Mouse (Mus musculus) hindbrain, embryonic 12.5 days (tissue): ENCODE results near the gene Selplg. TPM values are rescaled to one million over a fixed set of nuclear protein-coding genes. Genes with fewer than 3 reads are reported as not detected.

Experiments
- ATAC-seq: fragments of 200-750 bp; cut with Nextera tagmentation; 2 replicates; pipeline ENCODE4 v1.8.0; 2017; ENCODE audit warnings: moderate TSS enrichment; ENCODE audit not compliant: low FRiP score
- H3K27ac ChIP-seq: fragments of 300-500 bp; sonication (generic); 2 replicates; pipeline ENCODE4 v1.5.1; 2016; ENCODE audit warnings: mild to moderate bottlenecking
- H3K27me3 ChIP-seq: fragments of 300-500 bp; sonication (generic); 2 replicates; pipeline ENCODE4 v1.6.1; 2016; ENCODE audit warnings: mild to moderate bottlenecking
- H3K36me3 ChIP-seq: fragments of 300-500 bp; sonication (generic); 2 replicates; pipeline ENCODE4 v1.6.1; 2016; ENCODE audit warnings: mild to moderate bottlenecking
- H3K4me1 ChIP-seq: fragments of 300-500 bp; sonication (generic); 2 replicates; pipeline ENCODE4 v1.6.1; 2016
- H3K4me2 ChIP-seq: fragments of 300-500 bp; sonication (generic); replicated peaks from 2 replicates; pipeline ENCODE4 v1.6.1; 2016; ENCODE audit warnings: mild to moderate bottlenecking
- H3K4me3 ChIP-seq: fragments of 300-500 bp; sonication (generic); 2 replicates; pipeline ENCODE4 v1.5.1; 2016; ENCODE audit warnings: mild to moderate bottlenecking
- H3K9ac ChIP-seq: fragments of 300-500 bp; sonication (generic); 2 replicates; pipeline ENCODE4 v1.6.1; 2016; ENCODE audit warnings: mild to moderate bottlenecking, moderate library complexity
- H3K9me3 ChIP-seq: fragments of 300-500 bp; sonication (generic); replicated peaks from 2 replicates; pipeline ENCODE4 v1.6.1; 2016; ENCODE audit warnings: mild to moderate bottlenecking
- whole genome bisulfite sequencing: fragments of 180-500 bp; shearing (Covaris S2); methylation state at CpG from one replicate; pipeline ENCODE4 v1.1.7; 2016; 5-methylcytosine and 5-hydroxymethylcytosine counted together
- polyA plus RNA-seq: library from polyadenylated mRNA; unstranded; fragments of >200 nt; fragmentation: Nextera tagmentation; extraction: Ambion mirVana; gene quantifications from 2 replicates; pipeline ENCODE4 v1.2.1, GENCODE M21; 2016

Selplg gene
- polyA plus RNA-seq, 1 experiment from 2014 or later = 1.3 TPM

DNA sequence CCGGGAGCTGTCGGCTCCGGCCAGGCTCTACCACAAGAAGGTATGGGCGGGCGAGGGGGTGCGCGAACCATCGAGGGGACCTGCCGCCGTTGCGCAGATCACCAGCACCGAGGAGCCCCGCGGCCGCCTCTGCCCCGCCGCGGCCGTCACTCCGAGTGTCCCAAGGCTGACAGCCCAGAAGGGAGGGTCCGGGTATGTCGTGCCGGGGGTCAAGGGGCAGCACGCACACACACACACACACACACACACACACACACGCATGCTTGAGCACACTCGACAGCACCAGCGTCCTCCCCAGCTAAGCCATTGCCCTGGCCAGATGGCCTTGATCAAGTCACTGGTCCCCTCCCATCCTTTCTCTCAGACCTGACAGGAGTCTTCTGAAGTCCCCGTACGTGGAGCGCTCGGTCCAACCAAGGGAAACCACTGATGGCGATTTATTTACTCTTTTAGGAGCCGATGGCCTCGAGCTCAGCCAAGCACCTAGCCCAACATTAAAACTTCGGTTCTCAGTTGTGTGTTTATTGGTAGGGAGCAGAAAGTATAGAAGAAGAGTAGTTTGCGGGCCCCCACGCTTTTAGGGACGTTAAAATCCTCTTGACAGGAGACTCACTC is 59.4 kb downstream of the Selplg start:
- Histone ChIP-seq H3K9me3 (no peaks in the 10 kb centered on the region), H3K9ac (peak overlapping the region; percentile 79), H3K4me3 (peak overlapping the region; percentile 93), H3K27me3 (no peaks in the 10 kb centered on the region), H3K27ac (peak overlapping the region; percentile 44), H3K36me3 (peaks cover 50% of the 10 kb centered on the region), H3K4me1 (peaks cover 28% of the 10 kb centered on the region), H3K4me2 (peak overlapping the region; percentile 95)
- WGBS = 3% methylated on average over 34 of the region's 38 CpGs
- peak; percentile 59 for ATAC-seq

DNA sequence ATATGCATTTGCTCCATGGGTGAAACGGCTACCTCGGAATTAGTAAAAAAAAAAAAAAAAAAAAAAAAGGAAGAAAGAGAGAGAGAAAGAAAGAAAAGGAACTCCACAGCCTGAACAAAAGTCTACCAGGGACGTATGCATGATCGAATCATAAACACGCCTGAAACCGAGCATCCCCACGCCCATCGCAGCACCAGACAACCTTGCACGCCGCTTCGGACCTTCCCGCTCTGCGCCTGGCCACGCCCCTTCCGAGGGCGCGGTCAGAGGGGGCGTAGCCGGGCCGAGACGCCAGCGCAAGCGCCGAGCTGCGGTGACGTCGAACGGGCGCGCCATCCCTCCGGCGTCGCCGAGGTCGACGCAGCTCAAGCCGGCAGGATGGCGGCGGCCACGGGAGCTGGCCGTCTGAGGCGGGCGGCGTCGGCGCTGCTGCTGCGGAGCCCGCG is 60.0 kb downstream of the Selplg start, which contains the start of the genes Sart3 and Iscu:
Gene Sart3, minus strand, starts transcription at position 61 of the 446 bp plus-strand sequence.
Gene Iscu, plus strand, starts transcription at position 299 of the 446 bp plus-strand sequence.
- peak within 1 kb of the TSS; percentile 98 for H3K27ac ChIP-seq
- peak; percentile 85 for ATAC-seq
- H3K36me3 ChIP-seq = peaks cover 51% of the 10 kb centered on the region
- no peaks in the 10 kb centered on the region for H3K9me3 ChIP-seq
- no peaks in the 10 kb centered on the region for H3K27me3 ChIP-seq
- peak within 1 kb of the TSS; percentile 93 for H3K4me3 ChIP-seq
- peak within 1 kb of the TSS; percentile 95 for H3K9ac ChIP-seq
- WGBS = 0% methylated on average over 49 of the region's 49 CpGs
- H3K4me1 ChIP-seq = peaks cover 28% of the 10 kb centered on the region
- H3K4me2 ChIP-seq = peak within 1 kb of the TSS; percentile 95

DNA sequence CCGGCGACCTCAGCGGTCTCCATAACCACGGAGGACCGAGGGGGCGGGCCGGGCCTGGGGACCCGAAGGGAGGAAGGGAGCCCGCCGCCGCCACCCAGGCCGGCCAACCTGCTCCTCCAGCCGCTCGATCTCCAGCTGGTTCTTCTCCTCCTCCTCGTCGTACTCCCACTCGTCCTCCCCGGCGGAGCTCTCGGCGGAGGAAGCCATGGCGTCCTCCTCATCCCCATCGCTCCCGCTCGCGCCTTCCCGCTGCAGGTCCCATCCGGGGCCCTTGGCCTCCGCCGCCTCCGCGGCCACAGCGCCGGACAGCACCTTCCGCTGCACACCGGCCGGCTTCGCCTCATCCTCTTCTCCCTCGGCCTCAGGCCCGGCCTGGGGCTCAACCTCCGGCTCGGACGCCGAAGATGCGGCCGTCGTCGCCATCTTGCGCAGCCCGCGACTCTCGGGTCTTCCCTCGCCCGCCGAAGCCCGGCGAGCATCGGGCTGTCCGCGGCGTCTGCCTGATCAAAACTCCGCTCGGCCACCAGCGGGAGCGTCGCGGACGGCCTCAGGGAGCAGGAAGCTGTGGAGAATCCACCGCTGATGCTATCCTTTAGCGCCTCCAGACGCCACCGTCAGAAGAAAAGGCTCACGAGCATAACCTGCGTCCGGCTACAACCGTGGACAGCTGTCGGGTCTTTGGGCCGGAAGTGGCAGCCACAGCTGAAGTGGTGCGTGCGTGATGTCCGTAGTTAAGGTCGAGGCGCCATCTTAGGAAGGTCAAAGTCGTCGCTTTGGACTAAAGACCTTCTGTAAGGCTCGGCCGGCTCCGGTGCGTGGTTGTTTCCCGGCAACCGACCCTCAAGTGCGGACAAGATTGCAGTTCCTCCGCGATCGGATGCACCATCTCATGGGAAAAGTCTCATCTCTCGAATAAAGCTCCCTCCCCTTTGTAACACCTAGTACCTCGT is 61.0 kb downstream of the Selplg start:
- Histone ChIP-seq H3K9ac (peak overlapping the region; percentile 95), H3K4me2 (peak overlapping the region; percentile 95), H3K4me1 (peaks cover 28% of the 10 kb centered on the region), H3K4me3 (peak overlapping the region; percentile 93), H3K27ac (peak overlapping the region; percentile 98), H3K36me3 (peaks cover 53% of the 10 kb centered on the region), H3K9me3 (no peaks in the 10 kb centered on the region), H3K27me3 (no peaks in the 10 kb centered on the region)
- WGBS = under 1% methylated on average over 88 of the region's 97 CpGs
- peak; percentile 78 for ATAC-seq

DNA sequence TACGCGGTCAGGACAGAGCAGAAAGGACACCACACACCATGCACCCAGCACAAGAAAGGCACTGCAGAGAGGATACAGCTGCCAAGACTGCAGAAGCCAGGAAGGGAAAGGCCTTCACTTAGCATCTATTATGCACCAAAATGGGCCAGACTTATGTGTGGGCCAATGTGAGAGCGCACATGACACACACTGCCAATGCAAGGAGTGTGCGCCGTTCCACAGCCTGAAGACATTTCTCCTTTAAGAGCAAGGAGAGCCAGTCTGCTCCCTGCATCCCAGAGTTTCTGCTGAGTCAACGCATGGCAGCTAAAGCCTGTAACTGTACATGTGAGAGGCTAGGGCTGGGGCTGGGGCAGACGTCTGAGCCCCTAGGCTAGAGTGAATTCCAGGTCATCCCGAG is 63.6 kb downstream of the Selplg start:
- Histone ChIP-seq H3K4me3 (no peak overlapping the region), H3K9ac (no peak overlapping the region), H3K36me3 (peaks cover 45% of the 10 kb centered on the region), H3K27me3 (no peaks in the 10 kb centered on the region), H3K4me1 (peaks cover 26% of the 10 kb centered on the region), H3K9me3 (no peaks in the 10 kb centered on the region), H3K27ac (no peak overlapping the region), H3K4me2 (no peak overlapping the region)
- WGBS = 91% methylated on average over 8 of the region's 8 CpGs
- ATAC-seq = no peak

Other genes starting within 250 kb of the Selplg start
- gene Cmklr1, start 182.2 kb downstream of the Selplg start, polyA plus RNA-seq = 2.0 and 2.1 TPM in 2 replicates
- not detected in 2 replicates for gene 1700069L16Rik, start 107.9 kb downstream of the Selplg start, polyA plus RNA-seq
- gene Ficd, start 96.8 kb downstream of the Selplg start, polyA plus RNA-seq = 7.6 and 7.8 TPM in 2 replicates
- gene Sart3, start 60.1 kb downstream of the Selplg start, polyA plus RNA-seq = 71.9 and 80.6 TPM in 2 replicates
- 101 and 106 TPM in 2 replicates for gene Iscu, start 59.9 kb downstream of the Selplg start, polyA plus RNA-seq
- gene Tmem119, start 32.1 kb downstream of the Selplg start, polyA plus RNA-seq = 41.0 and 44.1 TPM in 2 replicates
- 226 and 233 TPM in 2 replicates for gene Coro1c, start 76.1 kb upstream of the Selplg start, polyA plus RNA-seq
- 22.4 and 27.9 TPM in 2 replicates for gene Ssh1, start 161.2 kb upstream of the Selplg start, polyA plus RNA-seq
- not detected in 2 replicates for gene Dao, start 171.1 kb upstream of the Selplg start, polyA plus RNA-seq
- gene Usp30, start 232.8 kb upstream of the Selplg start, polyA plus RNA-seq = 17.5 and 19.0 TPM in 2 replicates